7 mouse cellular contexts compared by ENCODE assay signal in genomic region chr1:86533411-86534130, GRCm38 (mm10). TPM values are rescaled to one million over a fixed set of nuclear protein-coding genes. Genes with fewer than 3 reads are reported as not detected.
DNase-seq lines count a peak whose midpoint lies in the region; ATAC-seq lines count a peak whose summit lies in the region.

No protein-coding gene starts in this region.

- peak; percentile 19 for DNase-seq in kidney, adult 9 months
- DNase-seq in kidney, adult 8-10 months: no peak
- peak; percentile 60 for DNase-seq in NIH3T3 (ENCODE audit: low read depth)
- DNase-seq in retina, postnatal 1 day: peak; percentile 58
- DNase-seq in urinary bladder, postnatal 36 days (ENCODE audit: low spot score in 2 of 2): no peak

- peak; percentile 6; the same call in 1 of the 2 replicates for ATAC-seq in granulocyte monocyte progenitor cell, adult 5-6 weeks (replicated peaks; ENCODE audit: poor library complexity, severe bottlenecking)
- no peak for ATAC-seq in megakaryocyte progenitor cell, adult 5-6 weeks (replicated peaks; ENCODE audit: poor library complexity)

RNA-seq across cellular contexts. Expression of gene Ptma, which starts 7.0 kb away (rescaled TPM):
- 3,814 and 3,953 TPM in 2 replicates for total RNA-seq in granulocyte monocyte progenitor cell, adult 5-6 weeks (2014; fragmentation: Nextera tagmentation)
- 7,771 and 8,789 TPM in 2 replicates for total RNA-seq in granulocyte monocyte progenitor cell, adult 5-6 weeks (2017)
- 6,310 and 6,455 TPM in 2 replicates for total RNA-seq in megakaryocyte progenitor cell, adult 5-6 weeks (2015)
- 6,827 and 7,265 TPM in 2 replicates for total RNA-seq in megakaryocyte progenitor cell, adult 5-6 weeks (2017)

RNA-seq across cellular contexts. Expression of gene Pde6d, which starts 48.9 kb away (rescaled TPM):
- 57.7 and 68.0 TPM in 2 replicates for total RNA-seq in granulocyte monocyte progenitor cell, adult 5-6 weeks (2014; fragmentation: Nextera tagmentation)
- 32.0 and 33.0 TPM in 2 replicates for total RNA-seq in granulocyte monocyte progenitor cell, adult 5-6 weeks (2017)
- total RNA-seq in megakaryocyte progenitor cell, adult 5-6 weeks (2015): 60.3 and 71.2 TPM in 2 replicates
- 17.9 and 23.6 TPM in 2 replicates for total RNA-seq in megakaryocyte progenitor cell, adult 5-6 weeks (2017)

RNA-seq across cellular contexts. Expression of gene Cops7b, which starts 49.1 kb away (rescaled TPM):
- total RNA-seq in granulocyte monocyte progenitor cell, adult 5-6 weeks (2014; fragmentation: Nextera tagmentation): 22.1 and 29.3 TPM in 2 replicates
- 19.9 and 24.2 TPM in 2 replicates for total RNA-seq in granulocyte monocyte progenitor cell, adult 5-6 weeks (2017)
- 9.3 and 13.2 TPM in 2 replicates for total RNA-seq in megakaryocyte progenitor cell, adult 5-6 weeks (2015)
- 19.5 and 22.7 TPM in 2 replicates for total RNA-seq in megakaryocyte progenitor cell, adult 5-6 weeks (2017)

Comparison
In these comparisons a context has a peak if more than half of its experiments do, and no peak if none do; other contexts are left out.
1. DNase-seq: peak in kidney, adult 9 months (single experiment), NIH3T3 (single experiment) and retina, postnatal 1 day (single experiment); none in kidney, adult 8-10 months (0 of 2) and urinary bladder, postnatal 36 days (0 of 2).